Mouse (Mus musculus): ENCODE measurements around the gene Eif3d. TPM values are rescaled to one million over a fixed set of nuclear protein-coding genes. Genes with fewer than 3 reads are reported as not detected.
A peak's percentile ranks its signal among the peaks of the same experiment; 100 is the strongest.

Eif3d gene
- polyA plus RNA-seq, 1 experiment from 2014 or later, result 225 TPM

DNA sequence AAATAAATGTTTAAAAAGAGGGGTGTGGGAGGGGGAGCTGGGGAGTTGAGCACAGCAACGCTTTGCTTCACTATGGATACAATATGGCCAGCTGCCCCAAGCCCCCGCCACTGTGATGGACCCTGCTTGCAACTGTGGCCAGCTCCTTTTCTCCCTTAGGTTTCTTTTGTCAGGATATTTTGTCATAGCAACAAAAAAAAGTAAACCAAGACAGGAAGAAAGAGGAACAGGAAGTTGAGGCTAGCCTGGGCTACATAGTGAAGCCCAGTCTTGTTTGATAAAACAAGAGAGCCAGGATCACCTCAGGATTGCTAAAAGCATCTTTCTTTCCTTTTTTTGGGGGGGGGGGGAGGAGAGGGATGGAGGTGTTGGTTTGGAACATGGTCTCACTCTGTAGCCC lies 45.4 kb downstream of the Eif3d start:
- peaks cover 69% of the 10 kb centered on the region for H3K36me3 ChIP-seq

DNA sequence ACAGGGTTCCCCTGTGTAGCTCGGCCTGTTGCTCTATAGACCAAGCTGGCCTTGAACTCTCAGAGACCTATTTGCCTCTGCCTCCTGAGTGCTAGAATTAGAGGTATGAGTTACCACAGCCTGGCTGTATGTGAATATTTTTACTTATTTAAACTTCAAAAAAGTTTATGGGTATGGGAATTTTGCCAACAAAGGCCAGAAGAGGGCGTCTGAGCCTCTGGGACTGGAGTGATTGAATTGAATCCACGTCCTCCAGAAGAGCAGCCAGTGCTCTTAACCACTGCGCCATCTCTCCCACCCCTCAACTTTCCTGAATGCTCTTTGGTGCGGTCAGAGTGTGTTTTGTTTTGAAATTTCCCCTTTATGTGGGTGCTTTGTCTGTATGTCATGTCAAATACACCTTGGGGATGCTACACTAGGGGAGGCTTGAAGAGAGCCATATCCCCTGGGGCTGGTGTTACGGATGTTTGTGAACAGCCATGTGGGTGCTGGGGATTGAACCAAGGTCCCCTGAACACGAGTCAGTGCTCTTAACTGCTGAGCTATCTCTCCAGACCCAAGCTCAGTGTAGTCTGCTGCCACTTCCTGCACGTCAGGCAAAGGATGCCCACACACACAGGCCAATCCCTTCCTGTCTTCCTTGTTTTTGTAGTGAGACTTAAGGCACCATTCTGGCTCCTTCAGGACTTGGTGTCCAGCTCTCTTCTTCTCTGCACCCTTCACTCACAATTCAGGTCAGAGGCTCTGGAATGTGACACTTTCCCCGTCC lies 47.2 kb downstream of the Eif3d start:
- DNase-seq (ENCODE audit: low spot score), result no peak
- no peaks in the 10 kb centered on the region for H3K27me3 ChIP-seq (ENCODE audit: insufficient read depth, poor library complexity, severe bottlenecking)
- H3K9me3 ChIP-seq, result no peaks in the 10 kb centered on the region
- WGBS, result 72% methylated on average over 9 of the region's 9 CpGs
- peaks cover 85% of the 10 kb centered on the region for H3K36me3 ChIP-seq
- peaks cover 12% of the 10 kb centered on the region for H3K4me1 ChIP-seq
- H3K27ac ChIP-seq, result no peak overlapping the region
- no peak overlapping the region for H3K4me3 ChIP-seq

More for the DNA sequence above, 45.4 kb downstream of the Eif3d start:
- Histone ChIP-seq H3K27ac (no peak overlapping the region), H3K4me1 (peaks cover 21% of the 10 kb centered on the region), H3K27me3 (ENCODE audit: insufficient read depth, poor library complexity, severe bottlenecking) (no peaks in the 10 kb centered on the region), H3K4me3 (no peak overlapping the region), H3K9me3 (no peaks in the 10 kb centered on the region)
- WGBS, result 94% methylated on average over 2 of the region's 2 CpGs
- no peak for DNase-seq (ENCODE audit: low spot score)

DNA sequence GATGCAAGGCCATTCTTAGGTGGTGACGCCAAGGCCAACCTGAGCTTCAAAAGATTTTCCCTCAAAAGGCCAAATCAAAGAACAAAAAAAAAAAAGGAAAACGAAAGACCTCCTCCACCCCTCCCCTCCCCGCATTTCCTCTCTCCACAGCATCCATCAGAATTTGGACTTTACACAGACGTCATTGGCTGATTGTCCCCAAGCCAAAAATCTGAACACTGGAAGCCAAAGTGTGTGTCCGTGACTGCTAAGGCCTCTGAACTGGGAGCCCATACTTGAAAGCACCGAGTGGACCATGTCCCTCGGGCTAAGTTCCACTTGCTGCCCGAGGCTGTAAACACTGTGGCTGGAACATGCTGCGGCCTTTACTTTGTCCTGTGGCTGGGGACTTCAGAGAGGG lies 47.9 kb downstream of the Eif3d start:
- H3K36me3 ChIP-seq, result peaks cover 92% of the 10 kb centered on the region
- 84% methylated on average over 9 of the region's 9 CpGs for WGBS
- H3K4me1 ChIP-seq, result peaks cover 8% of the 10 kb centered on the region
- DNase-seq (ENCODE audit: low spot score), result no peak
- H3K4me3 ChIP-seq, result no peak overlapping the region
- no peaks in the 10 kb centered on the region for H3K9me3 ChIP-seq
- no peak overlapping the region for H3K27ac ChIP-seq
- H3K27me3 ChIP-seq (ENCODE audit: insufficient read depth, poor library complexity, severe bottlenecking), result no peaks in the 10 kb centered on the region

DNA sequence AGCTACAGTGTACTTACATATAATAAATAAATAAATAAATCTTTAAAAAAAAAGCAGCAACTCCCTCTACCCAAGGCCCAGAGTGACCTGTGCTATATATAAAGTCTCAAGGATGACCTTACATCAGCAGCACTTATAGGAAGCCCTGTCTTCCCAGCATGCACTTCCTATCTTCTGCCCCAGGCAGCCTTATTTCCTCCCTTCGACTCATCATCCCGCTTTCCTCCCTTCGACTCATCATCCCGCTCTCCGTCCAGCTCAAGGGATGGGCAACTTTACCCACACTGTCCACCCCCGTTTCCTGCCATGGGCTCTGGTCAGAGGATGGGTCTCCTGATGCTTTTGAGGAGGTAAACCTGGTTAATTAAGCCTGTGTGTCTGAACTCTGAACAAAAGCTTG lies 49.0 kb downstream of the Eif3d start:
- H3K36me3 ChIP-seq, result peaks cover 86% of the 10 kb centered on the region
- no peak for DNase-seq (ENCODE audit: low spot score)
- H3K9me3 ChIP-seq, result no peaks in the 10 kb centered on the region
- H3K4me3 ChIP-seq, result no peak overlapping the region
- H3K27me3 ChIP-seq (ENCODE audit: insufficient read depth, poor library complexity, severe bottlenecking), result no peaks in the 10 kb centered on the region
- 0 out of 2 replicates have a peak, but pooled peaks cover 5% of the 10 kb centered on the region for H3K4me1 ChIP-seq
- 89% methylated on average over 6 of the region's 6 CpGs for WGBS
- H3K27ac ChIP-seq, result no peak overlapping the region

DNA sequence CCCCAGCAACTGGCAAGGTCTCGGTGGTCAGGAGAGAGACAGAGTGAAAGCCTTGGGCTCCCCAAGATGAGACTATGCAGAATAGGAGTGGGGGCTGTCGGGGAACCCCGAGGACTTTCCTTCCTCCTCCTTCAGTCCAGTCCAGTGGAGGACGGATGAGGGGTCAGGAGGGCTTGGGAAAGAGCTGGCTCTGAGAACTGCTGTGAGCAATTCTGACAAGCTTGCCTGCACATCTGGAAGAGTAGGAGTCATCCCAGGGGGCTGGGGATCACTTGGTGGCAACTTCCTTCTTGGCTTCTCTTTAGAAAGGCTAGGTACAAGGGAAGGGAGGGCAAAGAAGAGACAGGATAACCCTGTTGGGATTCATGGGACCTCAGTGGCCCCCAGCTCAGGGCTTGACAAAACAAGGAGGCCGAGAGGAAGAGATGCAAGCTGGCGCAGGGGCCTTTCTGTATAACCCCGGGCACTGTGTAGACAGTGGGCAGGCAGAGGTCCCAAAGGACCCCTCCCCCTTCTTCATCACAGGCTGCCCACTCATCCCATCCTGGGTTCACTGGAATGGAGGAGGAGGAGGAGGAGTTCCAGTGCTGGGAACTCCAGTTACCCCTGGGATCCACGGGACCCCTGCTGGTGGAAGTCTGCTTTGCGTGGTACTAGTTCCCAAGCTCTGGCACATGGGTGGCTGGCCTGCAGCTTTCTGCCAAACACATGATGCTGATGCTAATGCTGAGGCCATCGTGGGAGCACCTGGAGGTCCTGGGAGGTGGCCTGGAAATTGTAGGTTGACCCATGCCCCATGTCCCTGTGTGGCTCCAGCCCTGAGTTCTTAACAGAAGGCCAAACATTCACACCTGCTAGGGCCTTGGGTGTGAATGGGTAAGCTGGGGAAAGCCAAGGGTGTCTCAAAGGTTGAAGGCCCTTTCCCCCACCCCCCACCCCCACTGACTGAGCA lies 49.8 kb downstream of the Eif3d start:
- DNase-seq (ENCODE audit: low spot score), result no peak
- Histone ChIP-seq H3K27me3 (ENCODE audit: insufficient read depth, poor library complexity, severe bottlenecking) (no peaks in the 10 kb centered on the region), H3K4me1 (0 out of 2 replicates have a peak, but pooled peaks cover 5% of the 10 kb centered on the region), H3K27ac (no peak overlapping the region), H3K36me3 (peaks cover 88% of the 10 kb centered on the region), H3K9me3 (no peaks in the 10 kb centered on the region), H3K4me3 (no peak overlapping the region)
- WGBS, result 89% methylated on average over 10 of the region's 10 CpGs

DNA sequence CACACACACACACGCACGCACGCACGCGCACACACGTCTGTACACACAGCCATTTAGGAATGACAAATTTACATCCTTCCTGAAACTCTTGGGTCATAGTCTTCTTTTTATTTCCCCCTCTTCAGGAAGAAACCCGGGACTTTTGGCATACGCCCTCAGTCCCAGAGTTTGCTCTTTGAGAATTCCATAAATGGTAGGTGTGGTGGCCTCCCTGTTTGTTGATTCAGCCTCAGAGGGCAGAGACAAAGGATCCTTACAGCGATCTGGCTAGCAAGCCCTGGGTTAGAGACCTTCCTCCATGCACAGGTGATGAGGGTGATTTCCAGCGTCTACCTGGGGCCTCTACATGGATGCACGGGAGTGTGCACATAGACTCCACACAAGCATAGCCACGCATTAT lies 51.2 kb downstream of the Eif3d start:
- Histone ChIP-seq H3K27me3 (ENCODE audit: insufficient read depth, poor library complexity, severe bottlenecking) (no peaks in the 10 kb centered on the region), H3K36me3 (peaks cover 90% of the 10 kb centered on the region), H3K27ac (no peak overlapping the region), H3K4me3 (no peak overlapping the region), H3K4me1 (0 out of 2 replicates have a peak, but pooled peaks cover 5% of the 10 kb centered on the region), H3K9me3 (no peaks in the 10 kb centered on the region)
- 93% methylated on average over 12 of the region's 12 CpGs for WGBS
- DNase-seq (ENCODE audit: low spot score), result no peak

DNA sequence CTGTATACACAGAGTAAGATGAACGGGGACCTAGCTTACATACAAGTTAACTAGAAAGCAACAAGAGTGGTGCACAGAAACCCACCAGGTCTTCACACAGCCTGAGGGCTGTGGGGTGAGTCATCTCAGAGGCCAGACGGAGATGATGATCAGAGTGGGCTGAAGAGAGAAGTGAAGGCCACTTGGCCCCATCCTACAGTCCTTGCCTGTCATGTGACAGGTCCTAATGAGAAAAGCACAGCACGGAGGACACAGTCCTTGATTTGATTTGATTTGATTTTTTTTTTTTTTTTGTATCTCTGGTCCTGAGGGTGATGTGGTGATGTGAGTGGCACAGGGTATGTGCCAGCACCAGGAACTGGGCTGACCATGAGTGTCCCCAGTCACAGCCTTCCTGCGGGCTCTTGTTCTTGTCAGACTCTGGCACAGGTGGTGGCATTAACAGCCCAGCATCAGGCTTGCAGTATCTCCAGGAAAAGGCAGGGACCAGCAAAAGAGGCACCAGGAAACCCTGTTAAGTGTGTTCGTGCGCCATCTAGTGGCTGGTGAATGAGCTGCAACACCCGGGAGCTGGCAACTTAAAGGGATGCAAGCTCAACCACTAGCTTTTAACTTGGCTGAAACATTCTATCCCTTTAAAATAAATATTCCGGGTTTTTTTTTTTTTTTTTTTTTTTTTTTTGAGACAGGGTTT lies 53.6 kb downstream of the Eif3d start:
- Histone ChIP-seq H3K27ac (no peak overlapping the region), H3K4me3 (no peak overlapping the region), H3K4me1 (peaks cover 20% of the 10 kb centered on the region), H3K9me3 (no peaks in the 10 kb centered on the region), H3K27me3 (ENCODE audit: insufficient read depth, poor library complexity, severe bottlenecking) (no peaks in the 10 kb centered on the region), H3K36me3 (peaks cover 74% of the 10 kb centered on the region)
- DNase-seq (ENCODE audit: low spot score), result peak; percentile 92
- 40% methylated on average over 8 of the region's 8 CpGs for WGBS

DNA sequence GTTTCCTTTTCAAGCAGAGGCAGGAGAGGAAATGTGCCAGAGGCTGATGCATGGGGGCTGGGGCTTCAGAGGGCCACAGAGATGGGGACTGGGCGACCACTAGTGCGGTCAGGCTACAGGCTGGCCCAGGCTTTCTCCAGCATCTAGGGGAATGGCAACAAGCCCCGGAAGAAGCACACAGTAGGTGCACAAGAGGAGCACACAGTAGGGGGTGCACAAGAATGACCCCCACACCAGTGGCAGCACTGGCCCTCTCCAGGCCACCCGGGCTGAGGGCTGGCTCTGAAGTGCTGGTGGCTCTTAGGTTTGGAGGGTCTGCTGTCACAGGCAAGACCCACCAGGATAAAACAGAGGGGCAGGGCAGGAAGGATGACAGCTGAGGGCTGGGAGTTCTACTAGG lies 55.3 kb downstream of the Eif3d start:
- 92% methylated on average over 4 of the region's 4 CpGs for WGBS
- no peaks in the 10 kb centered on the region for H3K27me3 ChIP-seq (ENCODE audit: insufficient read depth, poor library complexity, severe bottlenecking)
- H3K4me3 ChIP-seq, result no peak overlapping the region
- no peaks in the 10 kb centered on the region for H3K9me3 ChIP-seq
- H3K36me3 ChIP-seq, result peaks cover 58% of the 10 kb centered on the region
- DNase-seq (ENCODE audit: low spot score), result no peak
- H3K4me1 ChIP-seq, result peaks cover 30% of the 10 kb centered on the region
- no peak overlapping the region for H3K27ac ChIP-seq

DNA sequence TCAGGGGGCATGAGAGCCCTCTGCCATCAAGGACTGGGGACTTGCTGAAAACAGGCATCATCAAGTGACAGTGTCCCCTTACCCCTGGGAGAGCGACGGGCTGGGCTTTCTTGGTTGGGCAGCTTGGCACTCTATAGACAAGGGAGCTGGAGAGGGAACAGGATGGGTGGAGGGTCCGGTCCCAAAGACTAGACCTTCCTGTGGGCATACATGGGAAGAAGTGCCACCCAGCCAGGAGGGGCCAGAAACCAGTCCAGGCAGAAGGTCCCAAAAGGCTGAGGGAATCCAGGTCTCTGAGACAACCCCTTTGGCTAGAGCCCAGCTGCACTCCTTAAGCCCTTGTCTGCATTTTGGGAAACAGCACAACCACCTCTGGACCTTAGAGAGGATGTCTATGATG lies 56.1 kb downstream of the Eif3d start:
- Histone ChIP-seq H3K4me1 (peaks cover 32% of the 10 kb centered on the region), H3K27ac (no peak overlapping the region), H3K4me3 (no peak overlapping the region), H3K9me3 (no peaks in the 10 kb centered on the region), H3K27me3 (ENCODE audit: insufficient read depth, poor library complexity, severe bottlenecking) (no peaks in the 10 kb centered on the region), H3K36me3 (peaks cover 52% of the 10 kb centered on the region)
- 92% methylated on average over 3 of the region's 3 CpGs for WGBS
- DNase-seq (ENCODE audit: low spot score), result no peak

DNA sequence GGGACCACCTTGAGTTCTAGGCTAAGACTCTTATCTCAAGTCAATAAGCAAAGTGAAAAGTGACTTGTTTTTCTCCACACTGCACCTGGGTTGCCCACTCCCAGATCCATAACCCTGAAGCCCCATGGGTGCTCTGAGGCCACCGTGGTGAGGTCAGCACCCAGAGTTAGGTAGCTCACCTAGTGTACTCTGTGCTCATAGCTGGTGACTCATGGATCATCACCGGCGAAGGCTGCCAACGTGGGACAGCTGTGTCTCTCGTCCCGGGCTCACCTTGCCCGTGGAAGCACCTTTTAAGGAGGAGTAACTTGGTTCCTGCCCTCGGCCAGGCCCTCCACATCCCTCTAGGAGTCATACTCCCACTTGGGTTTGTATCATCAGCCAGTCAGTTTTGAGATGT lies 57.6 kb downstream of the Eif3d start:
- Histone ChIP-seq H3K4me3 (no peak overlapping the region), H3K9me3 (no peaks in the 10 kb centered on the region), H3K4me1 (peaks cover 32% of the 10 kb centered on the region), H3K27ac (peak overlapping the region; percentile 78), H3K36me3 (peaks cover 38% of the 10 kb centered on the region), H3K27me3 (ENCODE audit: insufficient read depth, poor library complexity, severe bottlenecking) (no peaks in the 10 kb centered on the region)
- no peak for DNase-seq (ENCODE audit: low spot score)
- 79% methylated on average over 8 of the region's 8 CpGs for WGBS

DNA sequence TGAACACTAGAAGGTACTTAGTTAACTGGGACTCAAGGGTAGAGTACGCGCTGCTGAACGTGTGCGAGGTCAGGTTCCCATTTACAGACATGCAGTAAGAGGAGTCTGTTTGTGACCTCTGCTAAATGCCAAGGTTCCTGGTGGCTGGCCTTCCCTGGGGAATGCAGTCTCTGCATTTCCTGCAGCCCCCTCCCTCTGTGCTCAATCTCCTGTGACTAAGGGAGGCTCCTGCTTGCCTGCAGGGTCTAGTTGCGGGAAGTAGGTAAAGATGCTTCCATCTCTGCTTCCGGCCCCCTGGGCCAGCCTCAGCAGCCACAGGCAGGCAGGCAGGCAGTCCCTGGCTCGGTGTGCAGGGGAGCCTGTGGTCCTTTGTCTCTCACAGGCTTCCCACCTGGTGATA lies 58.0 kb downstream of the Eif3d start:
- DNase-seq (ENCODE audit: low spot score), result no peak
- Histone ChIP-seq H3K36me3 (peaks cover 33% of the 10 kb centered on the region), H3K27ac (peak overlapping the region; percentile 78), H3K4me3 (no peak overlapping the region), H3K9me3 (no peaks in the 10 kb centered on the region), H3K27me3 (ENCODE audit: insufficient read depth, poor library complexity, severe bottlenecking) (no peaks in the 10 kb centered on the region), H3K4me1 (peaks cover 34% of the 10 kb centered on the region)
- WGBS, result 51% methylated on average over 7 of the region's 7 CpGs

DNA sequence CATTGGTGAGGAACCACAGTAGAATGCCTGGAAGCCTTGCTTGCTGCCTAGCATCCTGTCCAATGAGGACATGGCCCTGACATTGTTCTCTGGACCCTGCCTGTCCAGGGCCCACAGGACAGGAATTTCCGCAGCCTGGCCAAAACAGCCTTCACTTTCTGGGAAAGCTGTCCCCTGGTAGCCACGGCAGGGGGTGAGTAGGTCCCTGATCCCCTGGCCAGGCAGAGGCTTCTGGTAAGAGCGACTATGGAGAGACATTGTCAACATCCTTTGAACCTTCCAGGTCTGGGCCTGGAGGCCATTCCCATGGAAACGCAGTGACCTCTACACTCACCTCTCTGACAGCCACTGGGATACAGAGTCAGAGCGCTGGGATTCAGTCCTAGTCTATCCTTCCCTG lies 58.6 kb downstream of the Eif3d start:
- Histone ChIP-seq H3K27ac (peak overlapping the region; percentile 78), H3K36me3 (peaks cover 31% of the 10 kb centered on the region), H3K27me3 (ENCODE audit: insufficient read depth, poor library complexity, severe bottlenecking) (no peaks in the 10 kb centered on the region), H3K9me3 (no peaks in the 10 kb centered on the region), H3K4me1 (peaks cover 40% of the 10 kb centered on the region), H3K4me3 (no peak overlapping the region)
- whole genome bisulfite sequencing, result 39% methylated on average over 5 of the region's 5 CpGs
- no peak for DNase-seq (ENCODE audit: low spot score)
